Mouse (Mus musculus) heart, embryonic 10.5 days (tissue): Measurements from ENCODE around the gene P2ry1. TPM values are rescaled to one million over a fixed set of nuclear protein-coding genes. Genes with fewer than 3 reads are reported as not detected.

ENCODE experiments used
- DNase-seq: peaks from one replicate; pipeline ENCODE4 v3.0.0-alpha.2; 2017; ENCODE audit warnings: low spot score
- H3K27ac ChIP-seq: fragments of 300-500 bp; sonication (generic); 2 replicates; pipeline ENCODE4 v1.5.1; 2016; ENCODE audit warnings: mild to moderate bottlenecking
- H3K27me3 ChIP-seq: fragments of 300-500 bp; sonication (generic); 2 replicates; pipeline ENCODE4 v1.6.1; 2016; ENCODE audit warnings: mild to moderate bottlenecking; ENCODE audit not compliant: poor library complexity, insufficient read depth, severe bottlenecking
- H3K36me3 ChIP-seq: fragments of 300-500 bp; sonication (generic); 2 replicates; pipeline ENCODE4 v1.6.1; 2016; ENCODE audit warnings: mild to moderate bottlenecking, moderate library complexity
- H3K4me1 ChIP-seq: fragments of 300-500 bp; sonication (generic); 2 replicates; pipeline ENCODE4 v1.6.1; 2016; ENCODE audit warnings: mild to moderate bottlenecking
- H3K4me3 ChIP-seq: fragments of 300-500 bp; sonication (generic); 2 replicates; pipeline ENCODE4 v1.5.1; 2016; ENCODE audit warnings: mild to moderate bottlenecking, moderate library complexity
- H3K9me3 ChIP-seq: fragments of 300-500 bp; sonication (generic); 2 replicates; pipeline ENCODE4 v1.6.1; 2016; ENCODE audit warnings: mild to moderate bottlenecking, moderate library complexity
- WGBS: fragments of 180-500 bp; shearing (Covaris S2); methylation state at CpG from one replicate; pipeline ENCODE4 v1.1.7; 2016; 5-methylcytosine and 5-hydroxymethylcytosine counted together
- polyA plus RNA-seq: library from polyadenylated mRNA; unstranded; fragments of >200 nt; fragmentation: Nextera tagmentation; extraction: Ambion mirVana; gene quantifications from 2 replicates; pipeline ENCODE4 v1.2.1, GENCODE M21; 2016

P2ry1 gene
- polyA plus RNA-seq, result 4.4 TPM in 2 replicates

DNA sequence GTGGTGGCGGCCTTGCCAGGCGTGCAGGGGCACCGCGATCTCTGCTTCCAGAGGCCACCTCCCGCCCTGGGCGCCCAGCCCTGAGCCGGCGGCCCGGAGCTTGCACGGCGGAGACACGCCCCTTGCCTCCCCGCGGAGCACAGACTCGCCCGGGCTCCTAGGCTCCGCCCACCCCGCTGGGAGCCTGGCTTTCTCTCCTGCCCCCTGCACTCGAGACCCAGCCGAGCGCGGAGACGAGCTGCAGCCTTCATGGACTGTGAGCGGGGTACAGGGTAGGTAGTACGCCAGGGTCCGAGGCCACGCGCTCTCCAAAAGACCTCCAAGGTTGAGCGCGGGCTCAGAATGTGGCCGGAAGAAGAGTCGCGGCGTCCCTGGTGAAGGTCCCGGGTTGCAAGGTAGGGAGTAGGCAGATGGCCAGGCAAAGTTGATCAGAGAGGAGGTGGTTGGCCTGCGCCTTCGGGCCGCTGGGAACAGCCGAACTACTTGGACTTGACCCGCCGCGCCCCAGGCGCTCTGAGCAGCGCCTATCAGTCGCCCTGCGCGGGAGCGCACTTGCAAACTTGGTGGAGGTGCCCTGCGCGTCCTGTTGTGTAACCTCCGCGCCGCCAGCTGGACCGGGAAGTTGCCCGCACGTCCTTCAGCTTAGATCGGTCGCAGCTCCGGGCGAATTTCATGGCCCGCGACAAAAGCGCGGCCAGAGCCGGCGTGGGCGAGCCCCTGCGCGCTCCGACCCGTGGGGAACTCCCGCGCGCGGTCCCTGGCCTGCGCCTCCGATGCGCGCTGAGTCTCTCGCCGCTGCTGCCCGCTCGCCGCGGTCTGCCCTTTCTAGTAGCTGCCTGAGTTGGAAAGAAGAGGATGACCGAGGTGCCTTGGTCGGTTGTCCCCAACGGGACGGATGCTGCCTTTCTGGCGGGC is at the start of gene P2ry1:
Gene P2ry1 (plus strand): TSS at position 209 of the 915 bp plus-strand sequence.
- peak; percentile 93 for DNase-seq
- H3K36me3 ChIP-seq, result no peaks in the 10 kb centered on the region
- peak within 1 kb of the TSS; percentile 79 for H3K4me3 ChIP-seq
- H3K27me3 ChIP-seq, result peaks cover 21% of the 10 kb centered on the region
- H3K27ac ChIP-seq, result peak within 1 kb of the TSS; percentile 86
- no peaks in the 10 kb centered on the region for H3K4me1 ChIP-seq
- H3K9me3 ChIP-seq, result no peaks in the 10 kb centered on the region
- under 1% methylated on average over 89 of the region's 90 CpGs for WGBS

DNA sequence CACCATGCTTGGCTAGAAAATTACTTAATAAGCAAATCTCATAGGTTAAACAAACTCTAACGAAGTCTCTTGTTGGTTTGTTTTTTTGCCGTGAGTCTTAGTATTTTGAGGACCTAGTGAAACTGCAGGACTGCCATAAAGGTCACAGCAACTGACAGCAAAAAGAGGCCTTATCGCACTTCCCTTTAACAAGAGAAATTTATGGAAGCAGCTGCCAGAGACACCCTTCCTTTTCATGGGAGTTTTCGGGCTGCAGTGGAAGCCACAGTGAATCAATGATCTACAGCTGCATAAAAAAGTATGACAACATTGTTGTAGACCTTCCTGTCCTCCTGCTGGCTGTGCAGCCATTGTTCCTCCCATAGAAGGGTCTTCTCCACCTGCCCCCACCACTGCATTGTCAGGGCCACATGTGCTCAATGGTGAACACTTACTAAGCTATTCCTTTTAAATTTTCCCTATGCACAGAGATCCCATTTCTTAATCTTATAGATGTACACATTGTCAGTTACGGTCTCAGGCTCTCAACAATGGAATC is 49.3 kb upstream of the P2ry1 start:
- 70% methylated on average over 5 of the region's 5 CpGs for WGBS
- Histone ChIP-seq H3K9me3 (no peaks in the 10 kb centered on the region), H3K4me1 (no peaks in the 10 kb centered on the region; the same call in 1 of the 2 replicates), H3K27ac (no peak overlapping the region), H3K36me3 (no peaks in the 10 kb centered on the region), H3K27me3 (no peaks in the 10 kb centered on the region), H3K4me3 (no peak overlapping the region)
- DNase-seq, result no peak

DNA sequence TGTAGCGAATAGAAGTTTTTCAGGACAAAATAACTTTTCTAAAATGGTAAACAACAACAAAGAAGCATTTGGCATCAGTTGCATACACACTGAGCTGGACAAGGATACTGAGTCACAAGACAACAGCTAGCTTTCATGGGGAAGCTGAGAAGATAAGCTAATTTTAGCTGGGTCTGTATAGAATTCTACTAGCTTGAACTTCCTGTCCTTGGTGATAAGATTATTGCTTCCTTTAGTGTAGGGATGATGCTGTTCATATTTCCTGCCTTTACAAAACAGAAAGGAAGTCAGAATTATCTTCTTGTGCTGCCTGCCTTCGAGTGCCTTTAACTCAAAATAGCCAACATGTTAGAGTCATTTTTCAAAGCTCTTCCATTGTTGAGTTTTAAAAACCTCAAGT is 48.5 kb upstream of the P2ry1 start:
- H3K4me3 ChIP-seq, result no peak overlapping the region
- H3K27ac ChIP-seq, result no peak overlapping the region
- no peaks in the 10 kb centered on the region for H3K27me3 ChIP-seq
- no peak for DNase-seq
- H3K9me3 ChIP-seq, result no peaks in the 10 kb centered on the region
- no peaks in the 10 kb centered on the region for H3K36me3 ChIP-seq
- H3K4me1 ChIP-seq, result no peaks in the 10 kb centered on the region; the same call in 1 of the 2 replicates
- 58% methylated on average over 2 of the region's 2 CpGs for WGBS

DNA sequence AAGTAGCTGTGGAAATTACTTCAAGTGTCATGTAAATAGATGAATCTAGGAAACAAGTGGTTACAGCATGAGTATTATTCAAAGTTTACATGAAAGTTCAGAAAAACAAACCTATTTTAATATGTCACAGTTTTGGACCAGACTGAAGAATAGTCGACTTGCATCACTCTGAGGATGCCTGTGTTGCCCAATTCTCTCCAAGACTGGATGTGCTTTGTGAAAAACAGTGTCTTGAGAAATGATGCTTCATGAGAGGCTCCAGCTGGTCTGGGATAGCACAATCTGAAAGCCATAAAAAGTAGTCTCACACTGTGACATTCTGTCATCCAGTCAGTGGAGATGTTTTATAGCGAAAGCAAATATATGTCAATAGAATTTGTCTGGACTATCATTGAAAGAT is 43.8 kb upstream of the P2ry1 start:
- Histone ChIP-seq H3K27me3 (no peaks in the 10 kb centered on the region), H3K4me1 (no peaks in the 10 kb centered on the region), H3K9me3 (no peaks in the 10 kb centered on the region), H3K27ac (no peak overlapping the region), H3K4me3 (no peak overlapping the region), H3K36me3 (no peaks in the 10 kb centered on the region)
- 84% methylated on average over 2 of the region's 2 CpGs for WGBS
- DNase-seq, result no peak

DNA sequence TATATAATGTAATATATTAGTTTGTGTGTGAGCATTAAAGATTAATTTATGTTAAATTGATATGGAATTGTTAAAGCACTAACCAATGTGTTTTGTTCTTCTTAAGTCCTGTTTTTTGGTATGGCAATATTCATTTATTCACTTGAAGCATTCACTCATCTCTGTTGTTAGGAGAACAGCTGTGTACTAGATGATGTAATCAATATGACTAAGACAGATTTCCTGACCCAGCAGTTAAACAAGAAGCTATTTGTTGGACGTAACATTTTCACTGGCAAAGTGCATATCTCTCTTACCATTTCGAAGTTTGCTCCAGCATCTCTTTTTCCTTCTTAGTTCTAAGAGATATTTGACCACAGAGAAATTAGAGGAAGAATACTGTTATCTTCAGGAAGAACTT is 37.5 kb upstream of the P2ry1 start:
- WGBS, result 45% methylated on average over 2 of the region's 2 CpGs
- Histone ChIP-seq H3K4me1 (no peaks in the 10 kb centered on the region), H3K36me3 (no peaks in the 10 kb centered on the region), H3K9me3 (no peaks in the 10 kb centered on the region), H3K27ac (no peak overlapping the region), H3K4me3 (no peak overlapping the region), H3K27me3 (no peaks in the 10 kb centered on the region)
- no peak for DNase-seq

DNA sequence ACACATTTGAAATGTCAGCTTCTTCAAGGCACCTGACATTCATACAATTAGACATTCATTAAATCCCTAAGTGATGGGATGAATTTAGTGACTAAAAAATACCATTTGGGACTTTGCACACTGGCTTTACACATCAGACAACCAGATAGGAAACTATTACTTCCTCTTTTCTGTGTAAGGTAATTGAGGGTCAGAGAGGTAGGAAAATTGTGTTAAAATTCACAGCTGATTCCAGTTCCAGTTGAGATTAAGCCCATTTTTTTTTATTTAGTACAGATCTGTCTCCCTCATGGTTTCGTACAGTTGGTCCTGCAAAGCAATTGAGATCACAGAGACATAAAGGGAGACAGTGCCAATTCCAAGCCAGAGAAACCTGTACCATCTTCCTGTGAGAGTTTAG is 27.7 kb upstream of the P2ry1 start:
- Histone ChIP-seq H3K9me3 (no peaks in the 10 kb centered on the region), H3K27ac (no peak overlapping the region)
- WGBS, result 85% methylated on average over 1 of the region's 1 CpGs

DNA sequence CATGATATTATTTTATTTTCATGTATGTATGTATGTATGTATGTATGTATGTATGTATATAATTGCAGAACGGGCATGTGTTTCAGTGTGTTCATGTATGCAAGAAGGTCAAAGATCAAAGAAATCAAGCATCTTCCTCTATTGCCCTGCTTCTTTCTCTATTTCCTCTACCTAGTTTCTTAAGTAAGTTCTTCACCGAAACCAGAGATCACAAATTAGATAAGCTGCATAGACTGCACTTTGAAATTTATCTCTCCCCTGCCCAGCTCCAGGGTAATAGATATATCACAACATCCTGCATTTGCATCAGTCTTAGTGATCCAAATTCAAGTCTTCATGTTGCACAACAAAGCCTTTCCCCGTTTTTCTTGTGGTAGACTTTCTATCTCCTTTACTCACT is 20.5 kb upstream of the P2ry1 start:
- WGBS, result 80% methylated on average over 3 of the region's 3 CpGs
- no peaks in the 10 kb centered on the region for H3K36me3 ChIP-seq
- H3K9me3 ChIP-seq, result no peaks in the 10 kb centered on the region
- no peaks in the 10 kb centered on the region for H3K27me3 ChIP-seq
- DNase-seq, result no peak
- no peaks in the 10 kb centered on the region for H3K4me1 ChIP-seq
- H3K27ac ChIP-seq, result no peak overlapping the region
- no peak overlapping the region for H3K4me3 ChIP-seq

More for the DNA sequence above, 27.7 kb upstream of the P2ry1 start:
- no peak overlapping the region for H3K4me3 ChIP-seq
- H3K27me3 ChIP-seq, result no peaks in the 10 kb centered on the region
- no peak for DNase-seq
- H3K36me3 ChIP-seq, result no peaks in the 10 kb centered on the region
- no peaks in the 10 kb centered on the region for H3K4me1 ChIP-seq

DNA sequence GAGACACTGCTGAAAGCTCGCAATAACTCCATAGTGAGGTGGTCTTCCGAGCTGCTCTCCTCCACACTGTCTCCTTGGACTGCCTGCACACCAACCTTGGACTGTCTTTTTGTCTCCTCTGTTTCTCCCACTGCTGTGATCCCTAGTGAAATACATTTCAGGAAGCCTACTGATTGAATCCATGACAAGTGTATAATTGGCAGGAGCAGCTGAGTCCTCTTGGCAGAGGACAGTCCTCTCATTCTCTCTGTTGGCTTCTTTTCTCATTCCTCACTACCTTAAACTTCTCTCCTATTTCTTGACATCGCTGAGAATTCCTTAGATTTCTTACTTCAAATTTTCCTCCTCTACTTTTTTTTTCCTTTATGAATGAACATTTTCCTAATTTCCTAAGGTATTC is 4.5 kb upstream of the P2ry1 start:
- Histone ChIP-seq H3K4me3 (no peak overlapping the region), H3K27ac (no peak overlapping the region), H3K9me3 (no peaks in the 10 kb centered on the region), H3K4me1 (no peaks in the 10 kb centered on the region), H3K27me3 (peaks cover 7% of the 10 kb centered on the region; the same call in 1 of the 2 replicates), H3K36me3 (no peaks in the 10 kb centered on the region)
- WGBS, result 70% methylated on average over 3 of the region's 3 CpGs
- DNase-seq, result no peak

DNA sequence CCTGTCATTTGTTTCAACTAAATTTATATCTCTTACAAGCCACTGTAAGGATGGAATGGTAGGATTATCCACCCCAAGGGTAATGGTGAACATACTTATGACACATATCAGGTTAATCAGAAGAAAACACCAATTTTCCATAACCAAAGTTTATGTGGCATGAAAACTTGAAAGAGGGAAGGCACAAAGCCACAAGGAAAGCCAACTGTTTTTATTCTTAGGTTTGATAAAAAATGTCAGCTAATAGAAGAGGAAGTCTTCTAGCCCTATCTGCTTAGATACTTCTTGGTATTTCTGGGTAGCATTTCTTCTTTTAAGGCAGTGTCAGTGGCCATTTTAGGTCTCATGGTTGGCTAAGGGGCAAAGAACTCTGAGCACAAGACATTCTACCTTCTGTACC is 2.9 kb upstream of the P2ry1 start:
- Histone ChIP-seq H3K4me1 (no peaks in the 10 kb centered on the region), H3K4me3 (no peak overlapping the region), H3K27ac (no peak overlapping the region), H3K27me3 (peaks cover 21% of the 10 kb centered on the region), H3K36me3 (no peaks in the 10 kb centered on the region), H3K9me3 (no peaks in the 10 kb centered on the region)
- no peak for DNase-seq

DNA sequence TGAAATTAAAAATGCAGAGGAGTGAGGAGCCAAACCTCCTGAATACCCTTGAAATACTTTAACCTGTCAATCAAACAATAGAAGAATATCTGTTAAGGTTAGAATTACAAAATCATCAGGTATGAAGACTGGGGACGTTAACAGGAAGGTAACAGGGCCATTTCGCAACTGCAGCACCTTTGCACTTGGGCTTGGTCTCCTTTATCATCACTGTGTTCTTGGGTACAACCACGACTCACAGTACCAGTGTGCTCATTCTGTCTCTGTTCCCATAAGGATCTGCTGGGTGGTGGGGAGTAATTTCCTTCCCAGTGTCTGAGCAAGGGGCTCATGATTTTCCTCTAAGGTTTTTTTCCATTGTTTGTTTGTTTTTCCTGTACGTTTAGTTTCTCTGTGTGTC is 1.8 kb upstream of the P2ry1 start:
- H3K4me1 ChIP-seq, result no peaks in the 10 kb centered on the region

DNA sequence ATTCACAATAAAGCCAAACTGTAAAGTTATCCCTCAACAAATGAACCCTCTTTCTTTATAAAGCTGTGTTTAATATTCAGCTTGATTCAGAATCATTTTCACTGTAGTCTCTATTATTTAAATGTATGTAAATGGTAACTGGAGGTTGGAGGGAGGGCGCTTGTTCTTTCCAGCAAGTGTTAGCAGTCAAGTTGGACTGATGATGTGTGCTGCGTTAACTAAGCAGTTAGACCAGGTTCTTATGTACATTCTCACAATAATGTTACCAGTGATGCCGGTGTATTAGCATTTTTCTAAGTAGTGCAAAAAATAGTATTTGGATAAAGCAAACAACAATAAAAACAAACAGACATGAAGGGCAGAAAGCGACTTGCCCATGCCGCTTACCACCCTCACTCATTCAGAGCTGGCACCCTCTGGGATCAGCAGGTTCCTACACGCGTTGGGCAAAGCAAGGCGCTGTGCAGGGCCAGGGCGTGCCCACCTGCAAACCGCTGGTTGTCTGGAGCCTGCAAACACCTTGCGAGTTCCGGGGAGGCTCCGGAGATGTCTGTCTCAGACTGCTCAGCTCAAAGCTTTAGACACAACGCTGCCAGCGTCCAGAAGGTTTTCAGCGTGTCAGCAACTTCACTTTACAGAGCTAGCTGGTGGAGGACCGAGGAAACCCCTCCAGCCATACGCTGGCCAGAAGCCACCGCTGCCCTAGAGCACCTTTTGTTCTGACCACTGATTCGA is 576 bp upstream of the P2ry1 start:
- H3K4me3 ChIP-seq, result peak overlapping the region; percentile 79
- H3K36me3 ChIP-seq, result no peaks in the 10 kb centered on the region
- peak overlapping the region; percentile 86 for H3K27ac ChIP-seq
- 2% methylated on average over 20 of the region's 20 CpGs for WGBS
- no peaks in the 10 kb centered on the region for H3K9me3 ChIP-seq
- H3K4me1 ChIP-seq, result no peaks in the 10 kb centered on the region
- no peak for DNase-seq
- H3K27me3 ChIP-seq, result peaks cover 21% of the 10 kb centered on the region

More for the DNA sequence above, 1.8 kb upstream of the P2ry1 start:
- H3K9me3 ChIP-seq, result no peaks in the 10 kb centered on the region
- WGBS, result 58% methylated on average over 4 of the region's 4 CpGs
- no peak for DNase-seq
- H3K36me3 ChIP-seq, result no peaks in the 10 kb centered on the region
- H3K27me3 ChIP-seq, result peaks cover 21% of the 10 kb centered on the region
- no peak overlapping the region for H3K27ac ChIP-seq
- no peak overlapping the region for H3K4me3 ChIP-seq

DNA sequence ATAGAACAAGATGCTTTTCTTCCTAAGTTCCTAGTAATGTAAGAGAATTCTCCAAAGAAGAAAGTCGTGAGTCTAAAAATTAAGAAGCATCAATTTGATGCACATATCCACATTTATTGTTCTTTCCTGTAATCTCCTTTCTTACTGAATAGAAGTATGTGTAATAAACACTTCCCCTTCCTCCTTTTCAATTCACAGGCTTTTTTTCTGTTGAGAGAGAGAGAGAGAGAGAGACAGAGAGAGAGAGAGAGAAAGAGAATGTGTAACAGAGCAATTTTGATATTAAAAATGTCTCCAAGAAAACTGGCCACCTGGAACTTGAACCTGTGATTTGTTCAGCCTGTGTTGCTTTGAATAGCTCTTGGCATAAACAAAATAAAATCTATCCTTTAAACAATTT is 2.0 kb downstream of the P2ry1 start:
- WGBS, result 73% methylated on average over 1 of the region's 1 CpGs

DNA sequence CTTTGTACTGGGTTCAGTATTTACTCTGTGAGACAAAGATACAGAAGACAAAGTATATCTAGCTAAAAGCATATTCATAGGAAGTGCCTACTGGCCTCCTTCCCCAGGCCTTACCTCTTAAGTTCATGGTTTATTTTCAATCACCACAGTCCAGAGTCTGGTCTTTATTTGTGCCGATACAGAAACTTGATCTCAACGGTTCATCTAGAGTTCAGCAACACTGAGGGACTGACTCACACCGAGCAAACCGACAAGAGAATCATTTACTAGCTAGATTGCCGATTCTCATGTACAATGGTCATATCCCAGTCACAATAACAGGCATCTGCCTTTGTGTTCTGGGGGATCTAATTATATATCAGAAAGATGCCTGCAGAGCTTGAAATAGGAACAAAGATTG is 9.1 kb downstream of the P2ry1 start:
- no peak for DNase-seq

More for the DNA sequence above, 2.0 kb downstream of the P2ry1 start:
- Histone ChIP-seq H3K27ac (no peak overlapping the region), H3K4me1 (no peaks in the 10 kb centered on the region), H3K4me3 (no peak overlapping the region), H3K27me3 (peaks cover 21% of the 10 kb centered on the region), H3K36me3 (no peaks in the 10 kb centered on the region), H3K9me3 (no peaks in the 10 kb centered on the region)
- DNase-seq, result no peak

More for the DNA sequence above, 9.1 kb downstream of the P2ry1 start:
- no peaks in the 10 kb centered on the region for H3K36me3 ChIP-seq
- no peaks in the 10 kb centered on the region for H3K4me1 ChIP-seq
- WGBS, result 75% methylated on average over 5 of the region's 5 CpGs
- H3K27ac ChIP-seq, result no peak overlapping the region
- no peaks in the 10 kb centered on the region for H3K27me3 ChIP-seq
- no peaks in the 10 kb centered on the region for H3K9me3 ChIP-seq
- no peak overlapping the region for H3K4me3 ChIP-seq
